Mouse (Mus musculus): Measurements from ENCODE around the gene Ube3c.
A peak's percentile ranks its signal among the peaks of the same experiment; 100 is the strongest.
"Not testable (repeated sequence)": the region's sequence is repeated elsewhere in the genome, so short reads cannot be mapped to it uniquely, and the experiment has no call there.

The Ube3c gene

DNA sequence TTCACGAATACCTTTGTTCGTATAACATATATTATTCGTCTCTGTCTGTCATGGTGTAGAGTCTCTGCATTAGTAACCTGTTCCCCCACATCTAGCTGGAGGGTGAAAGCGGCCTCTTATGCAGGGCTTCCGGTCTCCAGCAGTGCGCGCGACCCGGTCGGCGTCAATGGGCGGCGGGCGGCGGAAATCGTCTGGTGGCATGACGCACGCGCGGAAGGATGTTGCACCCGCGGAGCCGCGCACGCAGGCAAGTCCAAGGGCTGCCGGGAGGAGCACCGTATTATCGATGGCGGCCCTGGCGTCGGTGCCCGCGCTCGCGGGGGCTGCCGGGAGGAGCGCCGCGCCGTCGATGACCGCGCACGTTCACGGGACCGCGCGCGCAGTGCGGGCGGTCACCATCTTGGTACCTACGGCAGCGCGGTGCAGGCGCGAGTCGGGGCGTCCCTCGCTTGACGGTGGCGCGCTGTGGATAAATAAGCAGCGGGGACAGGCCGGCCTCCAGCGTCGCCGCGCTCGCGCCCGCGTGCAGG, at the start of gene Ube3c:
Gene Ube3c (plus strand): TSS at position 395 of the 530 bp plus-strand sequence.
- peak; percentile 97 for DNase-seq (ENCODE audit: low spot score)

DNA sequence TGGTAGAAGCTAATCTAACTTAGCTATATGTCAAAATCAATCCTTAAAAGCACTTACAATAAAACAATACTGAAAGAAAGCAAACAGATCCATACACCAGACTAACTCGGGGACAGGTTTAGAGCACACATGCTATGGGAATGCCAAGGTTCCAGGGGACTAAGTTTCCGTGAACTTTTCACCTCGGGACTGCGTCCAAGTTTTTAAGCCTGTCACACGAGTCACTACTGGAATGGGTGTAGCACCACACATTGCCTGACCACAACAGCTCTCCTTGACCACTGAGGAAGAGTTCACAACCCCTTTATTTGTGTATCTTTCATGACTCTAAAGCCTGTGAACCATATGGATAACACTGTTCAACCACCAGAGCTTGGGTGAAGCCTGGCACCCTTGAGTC, 8.9 kb upstream of the Ube3c start:
- no peak for DNase-seq (ENCODE audit: low spot score)

DNA sequence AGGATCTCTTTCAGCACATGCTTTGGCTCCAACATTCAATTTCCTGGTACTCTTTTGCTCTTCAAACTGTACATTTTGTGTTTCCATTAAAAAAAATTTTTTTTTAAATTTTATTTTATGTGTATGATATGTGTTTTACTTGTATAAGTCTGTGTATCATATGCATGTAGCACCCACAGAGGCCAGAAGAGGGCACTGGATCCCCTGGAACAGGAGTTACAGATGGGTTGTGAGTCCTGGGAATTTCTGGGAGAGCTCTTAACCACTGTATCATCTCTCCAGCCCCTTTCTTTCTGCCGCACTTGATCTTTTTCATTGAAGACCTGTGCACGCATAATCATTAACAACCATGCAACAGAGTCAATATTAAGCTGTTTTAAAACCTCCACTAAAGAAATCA, 8.4 kb upstream of the Ube3c start:
- DNase-seq (ENCODE audit: low spot score): no peak

DNA sequence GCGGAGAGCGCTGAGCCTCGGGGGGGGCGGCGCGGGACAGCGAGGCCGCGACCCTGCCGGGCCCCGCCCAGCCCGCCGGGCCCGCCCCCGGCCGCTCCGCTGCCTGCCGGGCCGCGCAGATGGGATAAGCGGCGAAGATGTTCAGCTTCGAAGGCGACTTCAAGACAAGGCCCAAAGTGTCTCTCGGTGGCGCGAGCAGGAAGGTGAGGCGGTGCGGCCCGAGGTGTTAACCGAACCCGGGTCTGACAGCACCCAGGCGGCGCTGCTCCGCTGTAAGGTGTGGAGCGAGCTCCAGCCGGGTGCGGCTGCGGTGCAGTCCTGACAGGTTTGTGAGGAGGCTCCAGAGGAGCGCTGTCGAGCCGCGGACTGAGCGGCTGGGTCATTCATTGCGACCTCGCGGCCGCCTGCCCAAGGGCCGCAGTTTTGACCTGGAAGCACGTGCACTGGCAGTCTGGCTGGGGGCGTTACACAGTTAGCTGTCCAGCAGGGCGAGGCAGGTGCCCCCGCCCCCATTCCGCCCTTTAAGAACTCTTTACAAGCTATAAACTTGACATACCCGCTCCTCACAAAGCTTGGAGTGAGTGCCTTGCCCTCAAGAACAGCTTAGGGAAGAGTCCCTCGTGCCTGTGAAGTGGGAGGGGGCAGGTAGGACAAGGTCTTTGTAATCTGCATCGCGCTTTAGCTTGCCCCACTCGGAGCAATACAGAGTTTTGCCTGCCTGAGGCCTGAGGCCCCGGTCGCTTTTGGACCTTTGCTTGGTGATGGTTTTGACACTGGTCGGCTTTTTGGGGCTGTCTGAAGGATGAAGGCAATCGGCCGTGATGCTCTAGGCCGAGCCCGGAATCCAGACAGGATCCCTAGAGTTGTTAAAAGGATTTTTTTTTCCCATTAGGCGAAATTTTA, 587 bp downstream of the Ube3c start:
- DNase-seq (ENCODE audit: low spot score): no peak

DNA sequence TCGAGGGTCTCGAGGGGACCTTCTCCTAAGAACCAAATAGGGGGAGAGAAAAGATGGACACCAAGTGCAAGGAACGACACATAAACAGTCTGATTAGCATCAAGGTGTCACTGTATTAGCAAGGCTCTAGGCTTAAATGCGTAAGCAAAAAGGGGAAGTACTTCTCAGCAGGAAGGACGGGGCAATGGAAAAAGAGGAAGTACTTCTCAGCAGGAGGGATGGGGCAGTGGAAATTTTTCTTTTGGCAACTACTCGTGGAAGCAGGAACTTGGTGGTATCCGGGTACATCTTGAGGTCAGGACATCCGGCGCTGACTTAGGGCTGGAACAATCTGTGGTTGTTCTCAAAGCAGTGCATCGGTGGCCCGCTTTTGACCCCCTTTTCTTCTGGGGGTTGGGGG, 5.2 kb downstream of the Ube3c start:
- not testable (repeated sequence) for DNase-seq (ENCODE audit: low spot score)

DNA sequence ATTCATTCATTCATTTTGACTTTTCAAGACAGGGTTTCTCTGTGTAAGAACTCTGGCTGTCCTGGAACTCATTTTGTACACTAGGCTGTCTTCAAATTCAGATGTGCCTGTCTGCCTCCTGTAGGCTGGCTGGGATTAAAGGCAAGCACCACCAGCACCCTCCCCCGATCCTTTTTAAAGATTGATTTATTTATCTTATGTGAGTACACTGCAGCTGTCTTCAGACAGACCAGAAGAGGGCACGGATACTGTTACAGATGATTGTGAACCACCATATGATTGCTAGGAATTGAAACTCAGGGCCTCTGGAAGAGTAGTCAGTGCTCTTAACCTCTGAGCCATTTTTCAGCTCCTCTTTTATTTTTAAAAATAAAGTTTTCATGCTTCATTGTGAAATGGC, 6.0 kb downstream of the Ube3c start:
- DNase-seq (ENCODE audit: low spot score): no peak

DNA sequence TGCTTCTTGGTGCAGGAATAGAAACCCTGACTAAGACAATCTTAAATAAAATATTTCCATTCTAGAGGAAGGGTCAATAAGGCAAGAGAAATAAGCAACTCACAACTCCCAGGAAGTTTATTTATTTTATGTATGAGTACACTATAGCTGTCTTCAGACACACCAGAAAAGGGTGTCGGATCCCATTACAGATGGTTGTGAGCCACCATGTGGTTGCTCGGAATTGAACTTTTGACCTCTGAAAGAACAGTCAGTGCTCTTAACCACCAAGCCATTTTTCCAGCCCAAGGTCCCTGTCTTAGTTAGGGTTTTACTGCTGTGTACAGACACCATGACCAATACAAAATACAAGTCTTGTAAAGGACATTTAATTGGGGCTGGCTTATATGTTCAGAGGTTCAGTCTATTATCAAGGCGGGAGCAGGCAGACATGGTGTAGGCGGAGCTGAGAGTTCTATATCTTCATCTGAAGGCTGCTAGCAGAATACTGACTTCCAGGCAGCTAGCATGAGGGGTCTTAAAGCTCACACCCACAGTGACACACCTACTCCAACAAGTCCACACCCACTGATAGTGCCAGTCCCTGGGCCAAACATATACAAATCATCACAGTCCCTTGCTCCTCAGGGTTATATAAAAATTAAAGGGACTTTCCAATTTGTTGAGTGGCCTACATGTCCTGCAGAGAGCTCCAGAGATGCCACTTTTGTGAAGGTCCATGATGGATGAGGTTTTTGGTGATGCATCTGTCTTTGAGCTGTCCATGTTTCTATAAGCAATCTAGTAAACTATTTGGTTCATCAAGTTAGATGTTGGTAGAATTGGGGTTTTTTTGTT, 9.0 kb downstream of the Ube3c start:
- DNase-seq (ENCODE audit: low spot score): no peak

DNA sequence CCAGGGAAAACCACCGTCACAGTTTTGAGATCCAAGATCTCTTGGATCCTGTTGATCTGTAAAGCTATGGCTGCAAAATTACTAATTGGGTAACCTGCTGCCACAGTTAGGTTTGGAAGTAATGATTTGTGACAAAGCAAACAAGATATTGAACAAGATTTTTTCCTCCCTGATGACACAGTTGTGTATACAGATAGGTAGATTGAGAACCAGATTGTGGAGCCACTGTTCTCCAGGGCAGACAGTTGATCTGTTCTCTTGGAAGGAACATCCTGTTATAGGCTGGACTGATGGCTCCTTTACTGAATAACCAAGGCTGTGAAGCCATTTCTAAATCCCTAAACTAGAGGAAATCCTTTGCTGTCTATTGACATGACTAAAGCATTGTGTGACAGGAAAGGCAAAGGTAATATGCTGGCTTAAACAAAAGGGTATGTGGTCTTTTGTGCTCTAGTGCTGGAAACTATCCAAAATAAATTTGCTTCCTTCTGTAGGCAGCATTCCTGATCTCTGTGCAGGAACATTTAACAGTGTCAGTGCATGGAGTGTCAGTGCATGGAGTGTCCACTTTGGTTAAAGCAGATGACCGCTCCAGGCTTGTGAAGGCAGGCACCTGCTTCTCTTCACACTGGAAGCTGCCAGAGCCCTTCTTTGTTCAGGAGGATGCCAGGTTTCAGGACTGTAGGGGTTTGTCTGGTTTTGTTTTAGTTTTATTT, 15.0 kb downstream of the Ube3c start:
- no peak for DNase-seq (ENCODE audit: low spot score)

DNA sequence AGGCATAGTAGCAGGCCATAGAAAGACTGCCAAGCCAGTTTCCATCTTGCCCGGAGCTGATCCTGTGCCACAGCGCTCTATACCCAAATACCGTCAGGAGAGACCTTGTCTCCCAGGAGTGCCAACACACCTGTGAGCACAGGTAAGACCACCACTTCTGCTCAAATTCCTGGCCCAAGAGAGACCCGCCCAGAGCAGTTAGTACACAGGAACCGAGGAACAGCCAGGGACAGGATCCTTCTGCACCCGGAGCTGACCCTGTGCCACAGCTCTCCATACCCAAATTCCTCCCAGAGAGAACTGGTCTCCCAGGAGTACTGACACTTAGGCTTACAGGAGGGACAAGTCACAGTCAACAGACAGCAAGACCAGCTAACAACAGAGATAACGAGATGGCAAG, 23.1 kb downstream of the Ube3c start:
- not testable (repeated sequence) for DNase-seq (ENCODE audit: low spot score)

DNA sequence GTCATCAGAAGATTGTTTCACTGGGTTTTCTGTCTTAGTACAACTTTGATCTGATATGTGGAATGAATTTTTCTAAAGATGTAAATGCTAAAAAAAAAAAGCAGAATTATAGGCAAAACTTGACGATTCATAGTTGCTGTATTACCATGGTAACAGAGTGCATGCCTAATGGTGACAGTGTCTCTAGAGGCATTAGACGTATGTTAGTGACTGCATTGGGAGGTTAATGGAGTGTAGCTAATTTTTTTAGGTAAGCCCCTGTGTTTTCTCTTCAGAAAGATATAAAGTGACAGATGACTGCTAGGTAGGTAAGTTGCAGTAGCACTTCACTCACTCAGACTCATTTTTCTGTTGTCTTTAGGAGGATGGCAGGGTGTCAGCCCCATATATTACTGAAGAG, 37.5 kb downstream of the Ube3c start:
- no peak for DNase-seq (ENCODE audit: low spot score)

DNA sequence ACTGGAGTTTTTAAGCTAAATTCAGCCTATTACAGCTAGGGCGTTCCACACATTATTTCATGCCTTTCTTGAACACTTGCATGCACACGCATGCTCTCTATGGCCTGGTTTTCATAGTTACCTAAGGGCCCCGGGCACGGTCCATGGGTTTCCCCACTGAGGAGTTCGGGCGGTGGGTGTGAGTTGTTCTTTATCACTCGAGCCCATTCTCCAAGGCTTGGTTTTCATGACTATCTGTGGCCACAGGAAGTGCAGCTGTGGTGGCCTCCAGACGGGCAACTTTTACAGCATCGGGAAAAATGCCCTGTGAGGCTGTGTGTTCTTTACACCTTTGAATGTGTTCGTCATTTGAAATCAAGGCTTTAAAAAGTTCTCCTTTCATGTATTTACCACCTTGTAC, 56.6 kb downstream of the Ube3c start:
- DNase-seq (ENCODE audit: low spot score): no peak

DNA sequence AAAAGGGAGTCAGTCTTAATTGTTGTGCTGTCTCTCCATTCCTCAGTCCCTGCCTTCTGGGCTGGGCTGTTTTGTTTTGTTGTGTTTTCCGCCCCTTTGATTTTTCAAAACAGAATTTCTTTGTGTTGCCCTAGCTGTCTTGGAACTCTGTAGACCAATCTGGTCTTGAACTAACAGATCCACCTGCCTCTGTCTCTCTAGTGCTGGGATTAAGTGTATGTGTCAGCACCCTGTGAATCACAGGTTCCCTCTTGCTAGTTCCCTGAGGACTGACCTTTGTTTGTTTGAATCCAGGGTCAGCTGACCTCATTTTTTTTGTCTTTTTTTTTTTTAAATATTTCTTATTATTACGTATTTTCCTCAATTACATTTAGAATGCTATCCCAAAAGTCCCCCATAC, 60.9 kb downstream of the Ube3c start:
- no peak for DNase-seq (ENCODE audit: low spot score)

DNA sequence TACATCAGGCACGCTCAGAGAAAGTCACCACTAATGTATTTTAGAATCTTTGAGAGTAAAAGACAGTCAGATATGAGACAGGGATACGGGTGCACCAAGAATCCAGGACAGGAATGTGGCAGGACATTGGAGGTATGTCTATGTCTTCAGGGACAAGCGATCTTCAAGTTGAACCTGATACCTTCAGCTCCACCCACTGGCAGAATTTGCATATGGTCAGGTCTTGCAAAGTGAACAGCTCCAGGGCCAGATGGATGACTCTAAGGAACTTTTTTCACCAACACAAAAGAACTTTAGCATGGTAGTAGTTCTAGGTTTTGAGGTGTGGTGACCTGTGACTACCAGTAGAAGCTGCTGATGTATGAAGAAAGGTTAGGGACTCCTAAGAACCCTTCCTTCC, 62.7 kb downstream of the Ube3c start:
- DNase-seq (ENCODE audit: low spot score): no peak

DNA sequence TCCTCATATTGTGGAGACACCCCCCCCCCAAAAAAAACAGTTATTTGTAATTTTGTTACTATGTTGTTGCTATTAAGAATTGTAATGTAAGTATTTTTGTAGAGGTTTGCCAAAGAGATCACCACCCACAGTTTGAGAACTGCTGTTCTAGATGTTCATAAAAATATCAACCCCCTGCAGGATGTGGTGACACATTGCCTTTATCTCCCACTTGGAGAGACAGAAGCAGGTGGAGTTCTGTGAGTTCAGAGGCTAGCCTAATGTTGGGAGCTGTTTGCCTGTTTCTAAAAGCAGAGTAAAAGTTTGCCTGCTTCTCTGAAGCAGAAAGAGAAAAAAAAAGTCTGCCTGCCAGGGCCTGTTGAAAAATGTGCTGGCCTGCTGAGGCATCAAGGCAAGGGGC, 67.3 kb downstream of the Ube3c start:
- DNase-seq (ENCODE audit: low spot score): no peak

DNA sequence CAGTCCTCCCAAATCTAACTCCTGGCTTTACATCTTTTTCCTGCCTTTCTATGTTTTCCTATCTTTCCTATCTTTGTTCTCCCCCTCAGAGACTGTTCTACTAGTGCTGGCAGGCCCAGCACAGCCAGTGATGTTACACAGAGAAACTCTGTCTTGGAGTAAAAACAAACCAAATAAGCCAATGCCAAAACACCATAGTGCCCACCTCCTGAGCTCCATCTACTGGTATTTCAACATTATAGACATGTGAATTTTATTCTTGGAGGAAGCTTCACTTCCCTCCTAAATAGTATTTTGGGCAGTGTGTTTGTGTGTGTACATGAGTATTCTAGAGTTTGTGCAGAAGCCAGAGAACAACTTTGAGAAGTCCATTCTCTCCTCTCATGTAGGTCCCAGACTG, 67.8 kb downstream of the Ube3c start:
- DNase-seq (ENCODE audit: low spot score): no peak

DNA sequence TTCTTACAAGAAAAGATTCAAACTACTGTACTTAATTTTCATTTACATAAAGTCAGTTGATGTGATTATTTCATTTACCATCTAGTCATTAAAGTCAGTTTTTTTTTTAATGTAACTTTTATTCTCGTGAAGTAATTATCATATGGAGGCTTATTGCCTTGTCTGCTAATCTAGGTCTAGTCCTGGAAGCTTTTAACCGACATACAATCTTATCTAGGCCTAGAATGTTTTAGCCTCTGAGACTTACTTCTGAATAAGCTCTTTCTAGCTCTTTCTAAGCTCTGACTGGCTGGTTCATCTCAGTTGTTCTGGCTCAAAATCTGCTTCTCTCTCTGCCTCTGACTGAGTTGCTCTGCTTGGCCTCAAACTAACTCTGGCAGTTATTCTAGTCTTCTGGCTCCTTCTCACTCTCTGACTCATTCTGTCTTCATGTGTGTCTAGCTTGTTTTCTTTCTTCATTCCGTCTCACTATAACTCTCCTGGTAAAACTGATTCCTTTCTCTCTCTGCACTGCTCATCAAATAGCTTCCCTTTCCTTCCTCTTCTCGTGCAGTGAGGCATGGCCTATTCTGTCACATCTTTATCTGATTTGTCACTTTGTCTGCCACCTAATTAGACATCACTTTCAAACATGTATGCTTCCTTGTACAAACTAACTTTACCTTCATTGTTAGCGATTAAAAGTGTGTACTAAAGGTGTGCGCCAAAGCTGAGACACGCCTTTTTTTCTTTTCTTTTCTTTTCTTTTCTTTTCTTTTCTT, 72.3 kb downstream of the Ube3c start:
- no peak for DNase-seq (ENCODE audit: low spot score)

DNA sequence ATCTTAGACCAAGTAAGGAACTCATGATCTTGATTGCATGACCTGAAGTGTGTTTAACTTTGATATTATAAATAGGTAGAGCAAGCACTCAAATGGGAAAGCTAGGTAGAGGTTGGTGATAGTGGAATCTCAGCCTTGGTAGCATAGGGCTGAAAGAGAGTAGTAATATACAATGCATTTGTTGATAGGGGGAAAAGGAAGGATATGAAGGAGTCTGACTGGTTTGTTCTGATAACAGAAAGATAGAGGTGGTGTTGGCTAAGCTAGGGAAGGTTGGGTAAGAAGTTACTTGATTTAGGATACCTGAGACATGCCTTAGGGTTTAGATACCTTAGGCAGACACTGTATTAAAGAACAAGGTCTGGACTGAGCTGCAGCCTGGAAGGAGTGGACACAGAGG, 82.7 kb downstream of the Ube3c start:
- no peak for DNase-seq (ENCODE audit: low spot score)

DNA sequence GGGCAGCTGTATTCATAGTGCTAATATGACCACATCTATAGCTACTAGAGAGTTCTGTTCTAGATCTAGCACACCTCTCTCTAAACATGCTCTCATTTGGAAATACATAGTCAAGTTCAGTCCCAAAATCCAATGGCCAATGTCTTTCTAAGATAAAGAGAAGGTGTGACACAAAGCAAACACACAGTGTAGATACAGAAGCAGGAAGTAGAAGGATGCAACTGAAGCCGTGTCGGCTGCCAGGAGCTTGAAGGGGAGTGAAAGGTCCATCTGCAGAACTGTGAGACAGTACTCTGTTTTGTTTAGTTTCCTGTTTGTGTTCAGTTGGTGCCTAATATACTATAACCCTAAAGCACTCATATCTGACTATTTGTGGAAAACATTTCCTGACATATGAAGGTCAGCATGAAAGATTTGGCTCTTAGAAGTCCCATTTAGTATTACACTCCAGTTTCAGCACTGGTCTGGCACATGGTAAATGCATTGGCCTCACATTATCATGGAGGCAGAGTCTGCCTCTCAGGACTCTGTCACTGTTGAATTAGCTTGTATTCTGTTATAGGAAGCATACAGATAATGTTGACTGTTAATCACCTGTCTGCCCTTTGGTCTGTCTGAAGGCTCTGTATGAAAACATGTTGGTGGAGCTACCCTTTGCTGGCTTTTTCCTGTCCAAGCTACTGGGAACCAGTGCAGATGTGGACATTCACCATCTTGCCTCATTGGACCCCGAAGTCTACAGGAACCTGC, 88.7 kb downstream of the Ube3c start:
- DNase-seq (ENCODE audit: low spot score): no peak

DNA sequence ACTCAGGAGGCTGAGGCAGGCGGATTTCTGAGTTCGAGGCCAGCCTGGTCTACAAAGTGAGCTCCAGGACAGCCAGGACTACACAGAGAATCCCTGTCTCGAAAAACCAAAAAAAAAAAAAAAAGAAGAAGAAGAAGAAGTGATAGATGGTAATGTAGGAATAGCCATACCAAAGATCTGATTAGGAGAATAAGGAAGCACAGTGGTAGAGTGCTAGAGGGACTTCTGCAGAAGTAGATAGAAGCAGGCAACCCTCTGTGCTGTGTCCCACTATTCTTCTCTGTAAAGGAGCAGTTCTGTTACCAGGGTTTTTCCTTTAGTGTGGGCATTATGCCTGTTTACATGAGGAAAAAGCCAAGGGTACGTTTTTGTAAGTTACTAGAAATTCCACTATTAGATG, 92.2 kb downstream of the Ube3c start:
- DNase-seq (ENCODE audit: low spot score): not testable (repeated sequence)

DNA sequence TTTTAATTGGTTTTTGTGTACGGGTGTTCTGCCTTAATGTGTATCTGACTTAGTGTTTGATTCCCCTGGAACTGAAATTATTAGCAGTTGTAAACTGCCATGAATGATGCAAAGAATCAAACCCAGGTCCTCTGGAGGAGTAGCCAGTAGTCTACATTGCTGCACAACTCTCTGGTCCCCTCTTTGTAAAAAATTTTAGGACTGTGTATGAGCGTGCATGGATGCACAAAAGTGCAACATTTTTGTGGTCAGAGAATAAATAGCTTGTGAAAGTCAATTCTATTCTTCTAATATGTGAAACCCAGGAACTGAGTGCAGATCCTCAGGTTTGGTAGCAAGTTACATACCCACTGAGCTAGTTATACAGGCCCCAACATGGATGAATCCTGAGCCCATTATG, 96.3 kb downstream of the Ube3c start:
- DNase-seq (ENCODE audit: low spot score): no peak

DNA sequence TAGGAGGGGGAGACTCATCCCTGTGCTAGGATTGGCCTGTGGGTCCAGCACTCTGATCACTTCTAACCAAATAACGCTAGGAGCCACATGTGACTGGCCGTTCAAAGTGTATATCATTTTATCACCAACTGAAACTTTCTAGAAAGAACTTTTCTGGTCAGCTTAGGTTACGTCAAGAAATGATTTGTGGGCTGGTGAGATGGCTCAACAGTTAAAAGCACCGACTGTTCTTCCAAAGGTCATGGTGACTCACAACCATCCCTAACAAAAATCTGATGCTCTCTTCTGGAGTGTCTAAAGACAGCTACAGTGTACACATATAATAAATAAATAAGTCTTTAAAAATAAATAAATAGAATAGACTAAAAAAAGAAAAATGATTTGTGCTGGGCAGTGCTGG, 103.5 kb downstream of the Ube3c start:
- DNase-seq (ENCODE audit: low spot score): no peak
